Mouse (Mus musculus): ENCODE measurements around the gene Arrb1. TPM values are rescaled to one million over a fixed set of nuclear protein-coding genes. Genes with fewer than 3 reads are reported as not detected.

The Arrb1 gene
- polyA plus RNA-seq, 1 experiment from 2014 or later = 6.6 TPM

DNA sequence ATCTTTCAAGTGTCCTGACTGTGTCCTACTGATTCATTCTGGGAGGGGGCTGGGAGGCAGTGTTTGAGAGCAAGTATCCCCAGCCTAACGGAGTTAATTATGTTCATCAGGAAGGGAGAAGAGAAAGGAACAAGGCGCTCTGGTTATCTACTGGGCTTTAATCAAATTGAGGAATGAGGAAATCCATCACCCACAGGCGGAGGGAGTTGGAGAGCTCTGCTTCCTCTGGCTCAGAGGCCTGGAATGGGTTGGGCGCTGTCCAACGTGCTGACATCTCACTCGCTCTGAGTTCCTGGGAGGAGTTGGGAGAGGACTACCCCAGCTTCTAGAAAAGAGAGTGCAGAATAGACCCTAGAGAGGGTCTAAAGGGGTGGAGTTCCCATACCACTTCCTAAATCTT, 113.4 kb downstream of the Arrb1 start:
- Histone ChIP-seq H3K36me3 (ENCODE audit: insufficient read depth, low read length) (no peaks in the 10 kb centered on the region), H3K4me2 (ENCODE audit: low read length) (no peak overlapping the region), H3K4me3 (replicated peaks; ENCODE audit: low read depth, low read length) (no peak overlapping the region), H3K9ac (ENCODE audit: low read depth, low read length) (no peak overlapping the region), H3K9me3 (replicated peaks; ENCODE audit: low read length) (no peaks in the 10 kb centered on the region), H3K27me3 (ENCODE audit: insufficient read depth, low read length) (no peaks in the 10 kb centered on the region), H3K27ac (no peak overlapping the region), H3K4me1 (replicated peaks; ENCODE audit: insufficient read depth, low read length) (no peaks in the 10 kb centered on the region)
- WGBS = 3% methylated on average over 6 of the region's 6 CpGs
- DNase-seq (ENCODE audit: low spot score) (peak; percentile 89), ATAC-seq (replicated peaks; ENCODE audit: low FRiP score, low read depth) (no peak)
- peak; percentile 30 for TF ChIP-seq CTCF (IDR thresholded peaks at IDR 0.05; ENCODE audit: low read depth)

DNA sequence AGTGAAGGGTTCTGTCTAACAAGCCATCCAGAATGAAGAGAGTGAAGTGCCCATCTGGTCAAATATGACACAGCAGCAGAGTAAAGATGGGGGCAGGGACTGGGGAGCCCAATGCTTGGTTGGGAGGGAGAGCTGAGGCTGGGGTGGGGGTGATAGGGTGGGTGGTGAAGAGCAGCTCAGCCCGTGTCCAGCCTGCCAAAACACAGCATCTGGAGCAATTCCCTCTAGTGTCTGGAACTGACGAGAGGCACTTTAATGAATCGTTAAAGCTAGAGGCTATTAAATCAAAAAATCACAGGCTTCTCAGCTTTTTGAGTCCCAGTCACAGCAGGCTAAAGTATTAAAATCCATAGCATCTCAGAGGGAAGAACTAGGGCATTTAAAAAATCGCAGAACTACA, 114.3 kb downstream of the Arrb1 start:
- no peaks in the 10 kb centered on the region for H3K27me3 ChIP-seq (ENCODE audit: insufficient read depth, low read length)
- H3K4me1 ChIP-seq (replicated peaks; ENCODE audit: insufficient read depth, low read length) = no peaks in the 10 kb centered on the region
- ATAC-seq (replicated peaks; ENCODE audit: low FRiP score, low read depth) (no peak), DNase-seq (ENCODE audit: low spot score) (no peak)
- H3K27ac ChIP-seq = no peak overlapping the region
- 57% methylated on average over 4 of the region's 4 CpGs for WGBS
- TF ChIP-seq CTCF (IDR thresholded peaks at IDR 0.05; ENCODE audit: low read depth) = no peak
- H3K36me3 ChIP-seq (ENCODE audit: insufficient read depth, low read length) = no peaks in the 10 kb centered on the region
- H3K9me3 ChIP-seq (replicated peaks; ENCODE audit: low read length) = no peaks in the 10 kb centered on the region
- no peak overlapping the region for H3K9ac ChIP-seq (ENCODE audit: low read depth, low read length)
- no peak overlapping the region for H3K4me2 ChIP-seq (ENCODE audit: low read length)
- H3K4me3 ChIP-seq (replicated peaks; ENCODE audit: low read depth, low read length) = no peak overlapping the region

- no peak for TF ChIP-seq CTCF (IDR thresholded peaks at IDR 0.05; ENCODE audit: low read depth)
- ATAC-seq (replicated peaks; ENCODE audit: low FRiP score, low read depth) = no peak
Observed at GRCm38 (mm10) chr7:99654244-99654643, 119.0 kb downstream of the Arrb1 start.

More at GRCm38 (mm10) chr7:99654244-99654643, 119.0 kb downstream of the Arrb1 start:
- H3K27me3 ChIP-seq (ENCODE audit: insufficient read depth, low read length) = no peaks in the 10 kb centered on the region
- H3K4me1 ChIP-seq (replicated peaks; ENCODE audit: insufficient read depth, low read length) = no peaks in the 10 kb centered on the region
- 70% methylated on average over 11 of the region's 11 CpGs for WGBS
- no peak overlapping the region for H3K9ac ChIP-seq (ENCODE audit: low read depth, low read length)
- H3K36me3 ChIP-seq (ENCODE audit: insufficient read depth, low read length) = no peaks in the 10 kb centered on the region
- DNase-seq (ENCODE audit: low spot score) = no peak
- no peak overlapping the region for H3K27ac ChIP-seq
- H3K4me3 ChIP-seq (replicated peaks; ENCODE audit: low read depth, low read length) = no peak overlapping the region
- H3K4me2 ChIP-seq (ENCODE audit: low read length) = no peak overlapping the region
- no peaks in the 10 kb centered on the region for H3K9me3 ChIP-seq (replicated peaks; ENCODE audit: low read length)

MicroRNAs within 50 kb of the gene (microRNA counts, 519-probe panel; counts per million panel counts)
- 3,091 counts per million, percentile 70 among the panel's probes with 10 or more counts for microRNA mmu-miR-326

Small RNA genes within 50 kb of the gene (microRNA-seq; reads per million reads assigned to microRNA genes)
- 33.1 reads per million, percentile 39 among the genes with 10 or more reads in this experiment for gene Mir326

Other genes with a start within 250 kb of the Arrb1 start
- gene Serpinh1, start 182.2 kb upstream of the Arrb1 start, polyA plus RNA-seq (2015; fragmentation: Nextera tagmentation; extraction: Ambion mirVana) = 819 and 983 TPM in 2 replicates
- 11.8 and 13.5 TPM in 2 replicates for gene Gdpd5, start 154.1 kb upstream of the Arrb1 start, polyA plus RNA-seq (2015; fragmentation: Nextera tagmentation; extraction: Ambion mirVana)
- gene Klhl35, start 69.5 kb upstream of the Arrb1 start, polyA plus RNA-seq (2015; fragmentation: Nextera tagmentation; extraction: Ambion mirVana) = 0.97 and 1.3 TPM in 2 replicates
- 873 and 942 TPM in 2 replicates for gene Rps3, start 51.7 kb upstream of the Arrb1 start, polyA plus RNA-seq (2015; fragmentation: Nextera tagmentation; extraction: Ambion mirVana)
- gene Tpbgl, start 91.6 kb downstream of the Arrb1 start, polyA plus RNA-seq (2015; fragmentation: Nextera tagmentation; extraction: Ambion mirVana) = 0.51 and 0.63 TPM in 2 replicates
- gene Slco2b1, start 175.9 kb downstream of the Arrb1 start, polyA plus RNA-seq (2015; fragmentation: Nextera tagmentation; extraction: Ambion mirVana) = 4.0 and 4.3 TPM in 2 replicates
- not detected in 2 replicates for gene Olfr520, start 194.8 kb downstream of the Arrb1 start, polyA plus RNA-seq (2015; fragmentation: Nextera tagmentation; extraction: Ambion mirVana)
- gene Olfr521, start 228.0 kb downstream of the Arrb1 start, polyA plus RNA-seq (2015; fragmentation: Nextera tagmentation; extraction: Ambion mirVana) = not detected in 2 replicates